Mouse (Mus musculus) forebrain, embryonic 13.5 days (tissue): Measurements from ENCODE around the gene Pcdh7. TPM values are rescaled to one million over a fixed set of nuclear protein-coding genes. Genes with fewer than 3 reads are reported as not detected.

Source experiments
- ATAC-seq: fragments of 200-750 bp; cut with Nextera tagmentation; 2 replicates; pipeline ENCODE4 v1.8.0; 2017
- H3K27ac ChIP-seq: fragments of 300-500 bp; sonication (generic); 2 replicates; pipeline ENCODE4 v1.5.1; 2015; ENCODE audit warnings: inconsistent platforms, mild to moderate bottlenecking, moderate library complexity
- H3K27me3 ChIP-seq: fragments of 300-500 bp; sonication (generic); 2 replicates; pipeline ENCODE4 v1.6.1; 2015; ENCODE audit warnings: mild to moderate bottlenecking, inconsistent platforms
- H3K36me3 ChIP-seq: fragments of 300-500 bp; sonication (generic); 2 replicates; pipeline ENCODE4 v1.6.1; 2015; ENCODE audit warnings: mild to moderate bottlenecking, inconsistent platforms; ENCODE audit not compliant: poor library complexity, severe bottlenecking
- H3K4me1 ChIP-seq: fragments of 300-500 bp; sonication (generic); 2 replicates; pipeline ENCODE4 v1.6.1; 2015; ENCODE audit warnings: inconsistent platforms
- H3K4me2 ChIP-seq: fragments of 300-500 bp; sonication (generic); 2 replicates; pipeline ENCODE4 v1.6.1; 2015; ENCODE audit warnings: inconsistent platforms, mild to moderate bottlenecking, moderate library complexity
- H3K4me3 ChIP-seq: fragments of 300-500 bp; sonication (generic); 2 replicates; pipeline ENCODE4 v1.5.1; 2015; ENCODE audit warnings: mild to moderate bottlenecking, inconsistent platforms
- H3K9ac ChIP-seq: fragments of 300-500 bp; sonication (generic); 2 replicates; pipeline ENCODE4 v1.6.1; 2015; ENCODE audit warnings: mild to moderate bottlenecking, inconsistent platforms
- H3K9me3 ChIP-seq: fragments of 300-500 bp; sonication (generic); replicated peaks from 2 replicates; pipeline ENCODE4 v1.6.1; 2016; ENCODE audit warnings: inconsistent platforms
- WGBS: fragments of 180-500 bp; shearing (Covaris S2); methylation state at CpG from one replicate; pipeline ENCODE4 v1.1.7; 2015; 5-methylcytosine and 5-hydroxymethylcytosine counted together
- polyA plus RNA-seq: library from polyadenylated mRNA; unstranded; fragments of >200 nt; fragmentation: Nextera tagmentation; extraction: Ambion mirVana; gene quantifications from 2 replicates; pipeline ENCODE4 v1.2.1, GENCODE M21; 2015

The Pcdh7 gene
- polyA plus RNA-seq, 1 experiment from 2014 or later: 7.2 TPM

DNA sequence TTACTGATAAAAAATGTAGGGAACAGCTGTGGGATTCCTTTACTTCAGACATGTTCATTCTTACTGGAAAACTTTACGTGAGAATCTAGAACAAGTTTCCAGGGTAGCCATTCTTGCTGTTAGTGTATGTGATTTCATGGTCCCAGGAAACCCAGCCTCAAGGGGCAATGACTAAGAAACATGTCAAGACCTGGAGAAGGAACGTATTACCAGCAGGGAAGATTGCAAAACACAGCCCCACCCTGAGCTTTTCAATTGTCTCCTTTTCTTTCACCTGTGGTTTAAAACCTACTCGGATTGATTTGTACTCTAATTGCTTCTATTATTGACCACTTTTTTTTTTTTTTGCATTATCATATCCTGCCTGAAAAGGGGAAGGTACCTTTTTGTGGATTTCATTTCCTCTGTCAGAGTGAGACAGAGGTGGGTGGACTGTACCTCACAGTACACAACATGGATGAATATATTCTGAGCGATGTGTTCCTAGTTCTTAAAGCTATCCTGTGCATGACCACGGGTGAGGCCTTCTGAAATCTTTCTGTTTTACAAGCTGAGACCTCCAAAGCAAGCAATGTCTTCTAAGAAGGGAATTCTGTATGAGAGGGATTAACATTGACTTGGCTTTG is 98.3 kb downstream of the Pcdh7 start:
- ATAC-seq: no peak
- Histone ChIP-seq H3K4me3 (no peak overlapping the region), H3K4me2 (no peak overlapping the region), H3K27me3 (no peaks in the 10 kb centered on the region), H3K27ac (no peak overlapping the region), H3K9ac (no peak overlapping the region), H3K4me1 (no peaks in the 10 kb centered on the region), H3K9me3 (no peaks in the 10 kb centered on the region), H3K36me3 (no peaks in the 10 kb centered on the region)
- WGBS: 77% methylated on average over 5 of the region's 5 CpGs

DNA sequence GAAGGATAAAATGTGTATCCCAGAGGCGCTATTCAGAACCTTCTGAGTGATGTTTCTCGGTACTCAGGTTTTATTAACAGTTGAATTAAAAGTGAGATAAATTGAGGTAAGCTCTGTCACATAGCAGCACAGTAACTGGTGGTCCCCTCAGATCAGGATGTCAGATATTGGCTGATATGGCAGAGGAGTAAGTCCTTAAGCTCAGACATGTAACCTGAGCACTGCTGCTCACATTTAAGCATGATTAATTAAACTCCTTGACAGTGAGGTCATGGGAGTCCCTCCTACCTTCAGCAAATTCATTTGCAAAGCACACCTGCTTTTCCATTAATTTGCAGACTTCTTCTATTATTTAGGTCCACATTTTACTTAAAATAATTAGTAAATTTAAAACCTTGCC is 102.0 kb downstream of the Pcdh7 start:
- Histone ChIP-seq H3K4me1 (no peaks in the 10 kb centered on the region), H3K9me3 (no peaks in the 10 kb centered on the region), H3K27me3 (no peaks in the 10 kb centered on the region), H3K36me3 (no peaks in the 10 kb centered on the region), H3K4me2 (no peak overlapping the region), H3K9ac (no peak overlapping the region), H3K27ac (no peak overlapping the region), H3K4me3 (no peak overlapping the region)
- 94% methylated on average over 2 of the region's 2 CpGs for WGBS
- ATAC-seq: no peak

DNA sequence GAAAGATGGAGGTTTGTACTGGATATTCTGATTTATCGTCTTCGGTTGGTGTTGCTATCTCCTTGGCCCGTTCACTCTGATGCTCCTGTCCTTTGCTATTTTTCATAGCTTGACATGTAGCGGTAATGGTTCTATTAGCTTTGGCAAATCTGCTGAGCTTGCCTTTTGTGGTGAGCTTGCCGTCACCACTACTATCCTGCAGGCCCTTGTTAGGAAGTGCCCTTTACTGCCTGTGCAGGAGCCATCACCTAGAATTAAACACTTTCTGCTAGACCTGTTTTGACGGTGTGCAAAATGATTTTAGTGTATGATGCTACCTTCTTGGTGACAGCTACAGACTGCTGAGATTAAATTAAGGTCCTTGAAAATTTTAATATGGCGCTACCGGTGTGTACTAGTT is 103.3 kb downstream of the Pcdh7 start:
- Histone ChIP-seq H3K4me1 (no peaks in the 10 kb centered on the region), H3K4me2 (no peak overlapping the region), H3K27ac (no peak overlapping the region), H3K36me3 (no peaks in the 10 kb centered on the region), H3K9me3 (no peaks in the 10 kb centered on the region), H3K27me3 (no peaks in the 10 kb centered on the region), H3K9ac (no peak overlapping the region), H3K4me3 (no peak overlapping the region)
- ATAC-seq: no peak
- WGBS: 93% methylated on average over 8 of the region's 8 CpGs

DNA sequence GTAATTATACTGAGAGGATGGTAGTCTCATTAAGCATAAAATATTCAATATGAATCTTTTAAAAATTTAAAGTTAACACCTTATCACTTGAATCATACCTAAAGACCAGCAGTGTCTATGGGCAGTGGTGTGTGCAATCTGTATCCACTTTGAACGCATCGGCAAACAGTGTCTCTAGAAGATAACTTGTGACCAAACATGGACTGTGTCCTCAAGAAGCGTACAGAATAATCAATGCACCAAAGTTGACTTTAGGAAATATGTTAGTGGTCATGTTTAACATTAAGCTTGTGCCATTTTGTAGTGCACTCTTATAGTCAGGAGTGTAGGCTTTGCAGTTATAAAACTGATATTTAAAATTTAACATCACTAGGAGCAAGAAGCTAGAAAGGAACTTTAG is 110.7 kb downstream of the Pcdh7 start:
- Histone ChIP-seq H3K9ac (no peak overlapping the region), H3K4me1 (no peaks in the 10 kb centered on the region)
- no peak for ATAC-seq

DNA sequence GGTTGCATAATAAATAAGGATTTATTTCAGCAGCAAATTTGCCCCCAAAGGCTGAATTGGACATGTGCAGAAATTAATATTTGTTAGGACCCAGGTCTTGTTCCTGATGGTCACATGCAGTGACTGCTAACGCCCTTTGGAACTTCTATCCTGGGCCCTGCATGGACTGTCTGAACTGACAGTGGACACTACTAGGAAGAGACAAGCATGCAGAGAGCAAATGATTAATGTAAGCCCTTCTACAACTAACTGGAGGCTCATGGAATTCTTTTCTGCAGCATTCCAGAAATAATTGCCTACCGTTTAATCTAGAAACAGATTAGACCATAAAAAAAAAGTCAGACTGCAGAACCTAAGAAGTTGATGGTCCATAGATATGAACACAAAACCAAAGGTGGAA is 119.4 kb downstream of the Pcdh7 start:
- H3K36me3 ChIP-seq: no peaks in the 10 kb centered on the region
- H3K9ac ChIP-seq: no peak overlapping the region
- no peaks in the 10 kb centered on the region for H3K9me3 ChIP-seq
- WGBS: 85% methylated on average over 2 of the region's 2 CpGs
- no peak for ATAC-seq
- no peak overlapping the region for H3K27ac ChIP-seq
- H3K4me3 ChIP-seq: no peak overlapping the region
- no peak overlapping the region for H3K4me2 ChIP-seq
- no peaks in the 10 kb centered on the region for H3K4me1 ChIP-seq
- H3K27me3 ChIP-seq: no peaks in the 10 kb centered on the region

More for the DNA sequence above, 110.7 kb downstream of the Pcdh7 start:
- Histone ChIP-seq H3K27me3 (no peaks in the 10 kb centered on the region), H3K4me3 (no peak overlapping the region), H3K4me2 (no peak overlapping the region), H3K9me3 (no peaks in the 10 kb centered on the region), H3K36me3 (no peaks in the 10 kb centered on the region), H3K27ac (no peak overlapping the region)
- 93% methylated on average over 3 of the region's 3 CpGs for WGBS

DNA sequence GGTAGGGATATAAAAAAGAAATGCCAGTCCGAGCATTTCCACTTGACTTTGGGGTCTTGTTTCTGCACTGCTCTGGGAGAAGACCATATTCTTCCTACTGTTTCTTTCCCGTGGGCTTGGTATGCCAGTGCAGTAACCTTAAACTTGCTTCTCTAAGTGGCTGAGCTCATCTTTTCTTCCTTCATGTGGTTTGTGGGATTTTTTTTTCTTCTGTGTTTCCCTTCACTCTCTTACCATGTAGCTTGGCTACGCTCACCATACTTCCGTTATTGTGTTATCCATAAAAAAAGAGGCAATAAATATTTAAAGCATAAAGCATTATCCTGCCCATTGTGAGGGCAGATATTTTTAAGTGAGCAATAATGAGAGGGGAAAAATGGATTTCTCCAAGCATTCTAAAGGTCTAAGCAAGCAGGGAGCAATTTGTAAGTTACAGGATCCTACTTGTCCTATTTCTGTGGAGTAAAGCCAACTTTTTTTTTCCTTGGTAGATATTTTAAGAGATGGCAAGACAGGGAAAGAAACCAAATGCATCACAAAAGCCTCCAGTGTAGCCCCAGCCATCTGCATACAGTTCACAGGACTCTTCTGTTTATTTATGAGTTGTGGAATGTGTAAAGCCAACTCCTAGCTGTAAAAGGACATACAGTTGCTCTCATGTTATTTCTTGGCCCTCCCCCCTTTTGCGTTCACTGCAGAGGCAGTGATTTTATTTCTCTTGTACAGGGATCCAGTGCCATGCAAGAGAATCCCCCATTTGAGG is 123.8 kb downstream of the Pcdh7 start:
- Histone ChIP-seq H3K27ac (no peak overlapping the region), H3K36me3 (no peaks in the 10 kb centered on the region), H3K27me3 (no peaks in the 10 kb centered on the region), H3K9ac (no peak overlapping the region), H3K4me2 (no peak overlapping the region), H3K4me3 (no peak overlapping the region), H3K9me3 (no peaks in the 10 kb centered on the region), H3K4me1 (no peaks in the 10 kb centered on the region)
- 86% methylated on average over 5 of the region's 5 CpGs for WGBS
- ATAC-seq: no peak

DNA sequence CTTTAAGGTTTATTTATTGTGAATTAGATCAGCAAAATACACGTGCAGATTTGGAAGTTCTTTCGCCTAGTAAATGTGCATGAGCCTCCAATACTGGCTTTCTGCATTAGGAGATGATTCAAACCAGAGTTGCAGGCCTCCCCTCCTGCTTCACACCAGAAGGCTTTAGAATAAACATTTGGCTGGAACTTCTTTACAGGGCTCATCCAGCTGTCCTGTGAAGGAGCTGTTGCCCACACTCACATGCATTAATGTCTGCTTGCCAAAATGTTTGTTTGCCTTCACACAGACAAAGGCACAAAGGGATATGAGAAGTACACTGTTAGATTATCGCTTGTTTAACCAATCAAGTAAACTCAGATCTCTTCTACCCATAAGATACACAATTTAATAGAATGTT is 129.7 kb downstream of the Pcdh7 start:
- peak; percentile 80 for ATAC-seq
- 68% methylated on average over 3 of the region's 3 CpGs for WGBS
- no peak overlapping the region for H3K4me2 ChIP-seq
- no peaks in the 10 kb centered on the region for H3K27me3 ChIP-seq
- no peaks in the 10 kb centered on the region for H3K9me3 ChIP-seq
- no peak overlapping the region for H3K9ac ChIP-seq
- H3K4me1 ChIP-seq: no peaks in the 10 kb centered on the region
- H3K27ac ChIP-seq: no peak overlapping the region
- H3K36me3 ChIP-seq: no peaks in the 10 kb centered on the region
- no peak overlapping the region for H3K4me3 ChIP-seq

DNA sequence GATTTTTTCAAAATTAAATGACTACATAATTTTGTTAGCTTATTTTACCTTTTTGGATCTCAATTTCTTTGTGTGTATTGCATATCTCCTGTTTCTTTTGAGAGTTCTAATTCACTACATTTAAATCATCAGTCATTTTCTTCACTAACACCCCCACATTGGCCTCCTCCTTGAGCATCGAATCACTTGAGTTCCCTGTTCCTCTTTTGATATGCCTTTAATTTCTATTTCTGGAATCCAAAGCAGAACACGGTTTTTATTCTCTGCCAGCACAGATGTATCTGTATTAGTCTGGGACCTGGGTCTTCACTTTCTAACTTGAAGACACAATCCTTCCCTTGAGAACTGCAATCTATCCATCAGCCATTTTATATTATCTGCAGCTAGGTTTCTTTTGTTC is 132.3 kb downstream of the Pcdh7 start:
- Histone ChIP-seq H3K27me3 (no peaks in the 10 kb centered on the region), H3K4me2 (no peak overlapping the region), H3K36me3 (no peaks in the 10 kb centered on the region), H3K4me1 (no peaks in the 10 kb centered on the region), H3K27ac (no peak overlapping the region), H3K9ac (no peak overlapping the region), H3K9me3 (no peaks in the 10 kb centered on the region), H3K4me3 (no peak overlapping the region)
- 87% methylated on average over 2 of the region's 2 CpGs for WGBS
- no peak for ATAC-seq

DNA sequence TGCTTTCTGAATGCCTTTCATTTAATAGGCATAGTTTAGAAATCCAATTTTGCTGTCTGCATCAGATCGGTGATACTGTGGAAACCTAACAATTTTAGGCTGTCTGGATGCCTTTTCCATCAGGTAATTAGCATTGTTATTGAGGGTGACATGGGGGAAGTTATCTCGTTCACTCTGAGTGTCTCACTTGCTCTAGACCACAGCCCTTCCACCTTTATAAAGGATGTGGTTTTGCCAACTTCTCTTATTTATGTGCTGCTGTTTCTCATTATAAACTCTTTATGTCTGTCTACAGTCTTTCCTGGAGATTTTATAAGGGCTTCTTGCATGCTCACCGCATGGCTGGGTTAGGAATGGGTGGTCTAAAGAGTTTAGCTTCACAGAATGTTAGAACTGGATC is 139.5 kb downstream of the Pcdh7 start:
- ATAC-seq: no peak
- Histone ChIP-seq H3K4me2 (no peak overlapping the region), H3K27me3 (no peaks in the 10 kb centered on the region), H3K36me3 (no peaks in the 10 kb centered on the region), H3K27ac (no peak overlapping the region), H3K9me3 (no peaks in the 10 kb centered on the region), H3K4me1 (no peaks in the 10 kb centered on the region), H3K4me3 (no peak overlapping the region), H3K9ac (no peak overlapping the region)
- 78% methylated on average over 3 of the region's 3 CpGs for WGBS

DNA sequence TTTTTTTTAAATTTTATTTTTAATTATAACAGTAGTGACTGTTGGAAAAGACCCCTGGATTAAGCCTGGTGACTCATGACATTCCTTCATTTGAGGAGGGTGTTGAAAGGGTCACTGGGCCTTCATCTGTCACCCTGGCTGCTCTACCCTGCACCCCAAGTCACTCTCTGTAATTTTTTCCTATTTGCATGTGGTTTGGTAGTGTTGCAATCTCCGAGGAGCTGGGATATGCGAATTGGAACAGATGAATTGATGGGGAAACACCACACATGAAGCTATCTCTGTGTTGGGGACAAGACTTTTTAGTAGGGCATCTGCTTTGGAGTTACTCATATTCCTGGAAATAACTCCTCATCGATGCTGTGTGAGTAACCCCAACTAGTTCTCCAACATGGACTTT is 146.5 kb downstream of the Pcdh7 start:
- Histone ChIP-seq H3K27me3 (no peaks in the 10 kb centered on the region), H3K4me3 (no peak overlapping the region), H3K9ac (no peak overlapping the region), H3K4me2 (no peak overlapping the region), H3K4me1 (no peaks in the 10 kb centered on the region), H3K36me3 (no peaks in the 10 kb centered on the region), H3K27ac (no peak overlapping the region), H3K9me3 (no peaks in the 10 kb centered on the region)
- 91% methylated on average over 3 of the region's 3 CpGs for WGBS
- no peak for ATAC-seq

DNA sequence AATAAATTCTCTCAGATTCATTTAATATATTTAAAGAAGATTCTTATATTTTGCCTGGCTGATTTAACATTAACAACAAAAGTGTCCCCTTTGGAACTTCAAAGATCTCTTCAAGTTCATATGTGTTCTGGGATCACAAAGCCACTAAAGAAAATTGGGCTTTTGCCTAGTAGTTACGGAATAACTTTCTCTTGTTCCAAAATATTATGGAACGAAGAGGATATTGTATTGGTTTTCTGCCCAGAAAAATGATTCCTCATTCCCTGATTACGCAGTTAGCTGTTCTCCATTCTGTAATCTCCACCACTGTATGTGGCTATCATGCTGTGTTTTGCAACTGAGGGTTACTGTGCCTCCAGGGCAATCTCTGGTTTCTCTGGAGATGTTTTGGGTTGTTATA is 147.5 kb downstream of the Pcdh7 start:
- H3K36me3 ChIP-seq: no peaks in the 10 kb centered on the region

DNA sequence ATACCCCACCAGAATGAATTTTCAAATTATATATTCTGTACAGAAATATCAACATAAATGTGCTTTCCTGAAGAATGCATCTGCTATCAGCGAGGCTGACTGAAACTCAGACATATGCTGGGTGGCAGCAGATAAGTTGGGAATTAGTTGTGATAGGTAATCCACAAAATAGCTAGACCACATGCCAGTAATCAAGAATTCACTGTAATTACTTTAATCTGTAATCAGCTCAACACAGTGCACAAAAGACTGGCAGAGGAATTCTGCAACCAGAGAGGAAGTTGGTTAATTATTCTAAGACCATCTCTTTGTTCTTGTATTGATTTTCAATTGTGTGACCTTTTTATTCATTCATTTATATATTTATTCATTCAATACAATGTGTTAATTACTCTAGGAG is 148.3 kb downstream of the Pcdh7 start:
- Histone ChIP-seq H3K36me3 (no peaks in the 10 kb centered on the region), H3K9ac (no peak overlapping the region), H3K27me3 (no peaks in the 10 kb centered on the region), H3K9me3 (no peaks in the 10 kb centered on the region), H3K4me1 (no peaks in the 10 kb centered on the region), H3K4me2 (no peak overlapping the region), H3K4me3 (no peak overlapping the region), H3K27ac (no peak overlapping the region)
- 0 out of 2 replicates have a peak, but pooled peaks have one; percentile 21 for ATAC-seq
- WGBS: 64% methylated on average over 1 of the region's 1 CpGs

More for the DNA sequence above, 147.5 kb downstream of the Pcdh7 start:
- Histone ChIP-seq H3K27ac (no peak overlapping the region), H3K9ac (no peak overlapping the region), H3K4me1 (no peaks in the 10 kb centered on the region), H3K27me3 (no peaks in the 10 kb centered on the region), H3K4me3 (no peak overlapping the region), H3K9me3 (no peaks in the 10 kb centered on the region), H3K4me2 (no peak overlapping the region)
- ATAC-seq: no peak
- 91% methylated on average over 3 of the region's 3 CpGs for WGBS

DNA sequence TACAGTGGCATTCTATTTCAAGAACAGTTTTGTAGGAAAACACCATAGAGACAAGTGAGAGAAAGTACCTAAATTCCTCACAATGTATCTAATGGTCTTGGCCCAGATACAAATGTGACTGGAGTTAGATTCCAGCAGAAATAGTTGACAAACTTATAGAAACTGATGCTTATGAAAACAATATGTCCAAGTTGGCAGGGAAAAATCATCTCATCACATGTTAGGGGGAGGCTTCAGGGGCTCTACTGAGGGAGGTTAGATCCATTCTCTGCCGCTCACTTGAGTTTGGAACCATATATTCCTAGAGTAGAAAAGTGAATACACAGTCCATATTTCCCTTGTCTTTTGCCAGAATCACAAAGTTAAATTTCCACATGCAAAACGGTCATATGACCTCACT is 150.1 kb downstream of the Pcdh7 start:
- no peak overlapping the region for H3K4me2 ChIP-seq
- no peaks in the 10 kb centered on the region for H3K4me1 ChIP-seq
- ATAC-seq: no peak
- H3K9ac ChIP-seq: no peak overlapping the region
- H3K36me3 ChIP-seq: no peaks in the 10 kb centered on the region
- H3K27me3 ChIP-seq: no peaks in the 10 kb centered on the region
- 81% methylated on average over 2 of the region's 2 CpGs for WGBS
- no peak overlapping the region for H3K27ac ChIP-seq
- H3K4me3 ChIP-seq: no peak overlapping the region
- no peaks in the 10 kb centered on the region for H3K9me3 ChIP-seq
